Mouse (Mus musculus) kidney, embryonic 15.5 days (tissue): ENCODE measurements around the gene Rap1gap2. TPM values are rescaled to one million over a fixed set of nuclear protein-coding genes. Genes with fewer than 3 reads are reported as not detected.
A peak's percentile ranks its signal among the peaks of the same experiment; 100 is the strongest.

ENCODE experiments used
- ATAC-seq: fragments of 200-750 bp; cut with Nextera tagmentation; replicated peaks from 2 replicates; pipeline ENCODE4 v1.8.0; 2017; ENCODE audit warnings: moderate TSS enrichment; ENCODE audit not compliant: low FRiP score
- H3K27ac ChIP-seq: fragments of 300-500 bp; sonication (generic); 2 replicates; pipeline ENCODE4 v1.5.1; 2015; ENCODE audit warnings: mild to moderate bottlenecking, inconsistent platforms
- H3K27me3 ChIP-seq: fragments of 300-500 bp; sonication (generic); 2 replicates; pipeline ENCODE4 v1.6.1; 2015; ENCODE audit warnings: inconsistent platforms
- H3K36me3 ChIP-seq: fragments of 300-500 bp; sonication (generic); 2 replicates; pipeline ENCODE4 v1.6.1; 2015; ENCODE audit warnings: inconsistent platforms
- H3K4me1 ChIP-seq: fragments of 300-500 bp; sonication (generic); 2 replicates; pipeline ENCODE4 v1.6.1; 2015; ENCODE audit warnings: inconsistent platforms
- H3K4me2 ChIP-seq: fragments of 300-500 bp; sonication (generic); 2 replicates; pipeline ENCODE4 v1.6.1; 2015; ENCODE audit warnings: moderate library complexity, mild to moderate bottlenecking, inconsistent platforms
- H3K4me3 ChIP-seq: fragments of 300-500 bp; sonication (generic); replicated peaks from 2 replicates; pipeline ENCODE4 v1.5.1; 2015; ENCODE audit warnings: mild to moderate bottlenecking, inconsistent platforms
- H3K9ac ChIP-seq: fragments of 300-500 bp; sonication (generic); 2 replicates; pipeline ENCODE4 v1.6.1; 2015; ENCODE audit warnings: mild to moderate bottlenecking, inconsistent platforms
- H3K9me3 ChIP-seq: fragments of 300-500 bp; sonication (generic); replicated peaks from 2 replicates; pipeline ENCODE4 v1.6.1; 2016; ENCODE audit warnings: inconsistent platforms
- WGBS: fragments of 180-500 bp; shearing (Covaris S2); methylation state at CpG from one replicate; pipeline ENCODE4 v1.1.7; 2015; ENCODE audit warnings: mixed read lengths; 5-methylcytosine and 5-hydroxymethylcytosine counted together
- polyA plus RNA-seq: library from polyadenylated mRNA; unstranded; fragments of >200 nt; fragmentation: Nextera tagmentation; extraction: Ambion mirVana; gene quantifications from 2 replicates; pipeline ENCODE4 v1.2.1, GENCODE M21; 2015

Gene Rap1gap2
- polyA plus RNA-seq, 1 experiment from 2014 or later = 6.4 TPM

- Histone ChIP-seq H3K9me3 (no peaks in the 10 kb centered on the region), H3K4me3 (peak overlapping the region; percentile 24), H3K27me3 (no peaks in the 10 kb centered on the region), H3K4me2 (peak overlapping the region; percentile 52), H3K9ac (peak overlapping the region; percentile 29), H3K27ac (peak overlapping the region; percentile 70), H3K36me3 (no peaks in the 10 kb centered on the region), H3K4me1 (peaks cover 21% of the 10 kb centered on the region)
- 2% methylated on average over 16 of the region's 16 CpGs for WGBS
- peak; percentile 88 for ATAC-seq
Measured at GRCm38 (mm10) chr11:74546933-74547694, 63.6 kb downstream of the Rap1gap2 start.

GRCm38 (mm10) chr11:74546165-74546564 lies 64.5 kb downstream of the Rap1gap2 start:
- ATAC-seq = 0 out of 2 replicates have a peak, but pooled peaks have one; percentile 38

GRCm38 (mm10) chr11:74545560-74545959 lies 65.2 kb downstream of the Rap1gap2 start:
- 87% methylated on average over 2 of the region's 2 CpGs for WGBS

More at GRCm38 (mm10) chr11:74546165-74546564, 64.5 kb downstream of the Rap1gap2 start:
- Histone ChIP-seq H3K36me3 (no peaks in the 10 kb centered on the region), H3K4me3 (no peak overlapping the region), H3K27me3 (no peaks in the 10 kb centered on the region), H3K4me2 (no peak overlapping the region), H3K9me3 (no peaks in the 10 kb centered on the region), H3K4me1 (peaks cover 21% of the 10 kb centered on the region), H3K27ac (no peak overlapping the region), H3K9ac (no peak overlapping the region)
- WGBS = 57% methylated on average over 4 of the region's 4 CpGs

GRCm38 (mm10) chr11:74537352-74537751 lies 73.4 kb downstream of the Rap1gap2 start:
- Histone ChIP-seq H3K9ac (no peak overlapping the region), H3K9me3 (no peaks in the 10 kb centered on the region), H3K4me1 (peaks cover 11% of the 10 kb centered on the region), H3K4me2 (no peak overlapping the region), H3K4me3 (no peak overlapping the region), H3K27me3 (no peaks in the 10 kb centered on the region), H3K27ac (no peak overlapping the region), H3K36me3 (no peaks in the 10 kb centered on the region)
- ATAC-seq = no peak
- 84% methylated on average over 4 of the region's 4 CpGs for WGBS

More at GRCm38 (mm10) chr11:74545560-74545959, 65.2 kb downstream of the Rap1gap2 start:
- ATAC-seq = no peak
- no peak overlapping the region for H3K4me3 ChIP-seq
- no peaks in the 10 kb centered on the region for H3K9me3 ChIP-seq
- no peak overlapping the region for H3K27ac ChIP-seq
- no peaks in the 10 kb centered on the region for H3K27me3 ChIP-seq
- no peaks in the 10 kb centered on the region for H3K36me3 ChIP-seq
- no peak overlapping the region for H3K4me2 ChIP-seq
- no peak overlapping the region for H3K9ac ChIP-seq
- H3K4me1 ChIP-seq = peaks cover 21% of the 10 kb centered on the region

- Histone ChIP-seq H3K27me3 (no peaks in the 10 kb centered on the region), H3K4me3 (no peak overlapping the region; the same call in 1 of the 2 replicates), H3K9ac (no peak overlapping the region), H3K4me1 (peaks cover 20% of the 10 kb centered on the region), H3K27ac (peak overlapping the region; percentile 42), H3K36me3 (no peaks in the 10 kb centered on the region), H3K9me3 (no peaks in the 10 kb centered on the region), H3K4me2 (peak overlapping the region; percentile 47)
- peak; percentile 91 for ATAC-seq
- 19% methylated on average over 14 of the region's 14 CpGs for WGBS
Measured at GRCm38 (mm10) chr11:74536140-74536842, 74.4 kb downstream of the Rap1gap2 start.

GRCm38 (mm10) chr11:74534380-74534779 lies 76.3 kb downstream of the Rap1gap2 start:
- Histone ChIP-seq H3K36me3 (no peaks in the 10 kb centered on the region), H3K9me3 (no peaks in the 10 kb centered on the region), H3K4me3 (no peak overlapping the region), H3K9ac (no peak overlapping the region), H3K27me3 (no peaks in the 10 kb centered on the region), H3K4me1 (peaks cover 25% of the 10 kb centered on the region), H3K27ac (no peak overlapping the region), H3K4me2 (no peak overlapping the region)
- no peak for ATAC-seq
- WGBS = 67% methylated on average over 7 of the region's 7 CpGs

- ATAC-seq = no peak
- Histone ChIP-seq H3K36me3 (no peaks in the 10 kb centered on the region), H3K27me3 (peaks cover 2% of the 10 kb centered on the region; the same call in 1 of the 2 replicates)
Measured at GRCm38 (mm10) chr11:74533050-74533449, 77.7 kb downstream of the Rap1gap2 start.

GRCm38 (mm10) chr11:74532401-74532800 lies 78.3 kb downstream of the Rap1gap2 start:
- H3K4me3 ChIP-seq = no peak overlapping the region
- peaks cover 26% of the 10 kb centered on the region for H3K4me1 ChIP-seq
- WGBS = 59% methylated on average over 4 of the region's 4 CpGs

More at GRCm38 (mm10) chr11:74533050-74533449, 77.7 kb downstream of the Rap1gap2 start:
- H3K9ac ChIP-seq = no peak overlapping the region
- H3K9me3 ChIP-seq = no peaks in the 10 kb centered on the region
- no peak overlapping the region for H3K4me2 ChIP-seq
- no peak overlapping the region for H3K4me3 ChIP-seq
- no peak overlapping the region for H3K27ac ChIP-seq
- peaks cover 25% of the 10 kb centered on the region for H3K4me1 ChIP-seq
- 84% methylated on average over 2 of the region's 2 CpGs for WGBS

GRCm38 (mm10) chr11:74531725-74532124 lies 79.0 kb downstream of the Rap1gap2 start:
- Histone ChIP-seq H3K27me3 (peaks cover 9% of the 10 kb centered on the region; the same call in 1 of the 2 replicates), H3K27ac (no peak overlapping the region), H3K9me3 (no peaks in the 10 kb centered on the region), H3K4me3 (no peak overlapping the region), H3K9ac (no peak overlapping the region), H3K4me2 (no peak overlapping the region), H3K36me3 (no peaks in the 10 kb centered on the region), H3K4me1 (peaks cover 31% of the 10 kb centered on the region)
- ATAC-seq = no peak
- 27% methylated on average over 3 of the region's 3 CpGs for WGBS

More at GRCm38 (mm10) chr11:74532401-74532800, 78.3 kb downstream of the Rap1gap2 start:
- no peak for ATAC-seq
- no peak overlapping the region for H3K27ac ChIP-seq
- no peaks in the 10 kb centered on the region for H3K36me3 ChIP-seq
- no peaks in the 10 kb centered on the region for H3K9me3 ChIP-seq
- H3K9ac ChIP-seq = no peak overlapping the region
- peaks cover 8% of the 10 kb centered on the region; the same call in 1 of the 2 replicates for H3K27me3 ChIP-seq
- no peak overlapping the region for H3K4me2 ChIP-seq

GRCm38 (mm10) chr11:74529803-74530202 lies 80.9 kb downstream of the Rap1gap2 start:
- no peak overlapping the region for H3K27ac ChIP-seq
- H3K9ac ChIP-seq = no peak overlapping the region
- peaks cover 35% of the 10 kb centered on the region for H3K4me1 ChIP-seq
- H3K9me3 ChIP-seq = no peaks in the 10 kb centered on the region
- 65% methylated on average over 4 of the region's 4 CpGs for WGBS
- peaks cover 13% of the 10 kb centered on the region; the same call in 1 of the 2 replicates for H3K27me3 ChIP-seq
- no peak for ATAC-seq
- H3K4me3 ChIP-seq = no peak overlapping the region
- no peak overlapping the region for H3K4me2 ChIP-seq
- H3K36me3 ChIP-seq = no peaks in the 10 kb centered on the region

- no peak overlapping the region for H3K9ac ChIP-seq
- no peak for ATAC-seq
- no peak overlapping the region for H3K27ac ChIP-seq
- no peak overlapping the region for H3K4me3 ChIP-seq
- H3K4me1 ChIP-seq = peaks cover 56% of the 10 kb centered on the region
- H3K36me3 ChIP-seq = no peaks in the 10 kb centered on the region
- H3K4me2 ChIP-seq = 0 out of 2 replicates have a peak overlapping the region, but pooled peaks have one; percentile 56
- H3K27me3 ChIP-seq = peaks cover 33% of the 10 kb centered on the region
- no peaks in the 10 kb centered on the region for H3K9me3 ChIP-seq
- 67% methylated on average over 7 of the region's 7 CpGs for WGBS
Measured at GRCm38 (mm10) chr11:74527555-74527954, 83.2 kb downstream of the Rap1gap2 start.
